Mouse (Mus musculus): ENCODE results near the gene Plcb2.

The Plcb2 gene

DNA sequence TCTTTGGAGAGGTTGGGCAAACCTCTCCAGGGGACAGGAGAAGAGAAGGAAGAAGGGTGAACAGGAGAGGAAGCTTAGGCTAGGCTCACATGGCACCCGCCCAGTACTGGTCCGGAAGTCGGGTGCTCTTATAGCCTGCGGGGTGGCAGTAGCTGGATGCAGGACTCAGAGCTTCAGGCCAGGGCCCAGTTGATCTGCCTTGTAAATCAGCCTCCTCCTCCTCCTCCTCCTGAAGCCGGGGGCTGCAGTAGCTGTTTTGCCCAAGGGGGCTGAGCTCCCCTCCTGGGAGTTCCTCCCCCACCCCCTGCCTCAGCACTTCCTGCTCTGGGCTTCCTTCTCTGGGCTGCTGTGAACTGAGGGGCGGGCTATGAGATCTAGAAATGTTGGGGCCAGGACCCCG lies at the start of gene Plcb2:
TSS of gene Plcb2 (minus strand) at position 102 of the 400 bp plus-strand sequence.
- DNase-seq = peak; percentile 63

DNA sequence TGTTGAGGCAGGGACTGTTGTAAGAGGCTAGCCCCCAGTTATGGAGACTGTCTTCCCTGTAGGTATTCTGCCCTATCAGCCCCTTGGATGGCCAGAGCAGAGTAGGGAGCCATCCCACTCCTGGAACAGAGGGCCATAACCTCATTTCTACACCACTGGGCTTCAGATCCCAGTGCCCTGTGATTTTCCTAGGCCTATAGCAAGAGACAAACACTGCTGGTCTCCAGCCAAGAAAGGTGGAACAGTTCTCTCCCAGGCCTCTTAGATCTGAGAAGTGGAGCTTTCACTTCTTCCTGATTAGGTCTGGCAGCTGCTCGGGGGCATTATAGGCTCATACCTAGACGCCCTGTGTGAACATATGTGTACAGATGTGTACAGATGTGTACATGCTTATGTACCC lies 48.1 kb upstream of the Plcb2 start:
- DNase-seq = no peak

DNA sequence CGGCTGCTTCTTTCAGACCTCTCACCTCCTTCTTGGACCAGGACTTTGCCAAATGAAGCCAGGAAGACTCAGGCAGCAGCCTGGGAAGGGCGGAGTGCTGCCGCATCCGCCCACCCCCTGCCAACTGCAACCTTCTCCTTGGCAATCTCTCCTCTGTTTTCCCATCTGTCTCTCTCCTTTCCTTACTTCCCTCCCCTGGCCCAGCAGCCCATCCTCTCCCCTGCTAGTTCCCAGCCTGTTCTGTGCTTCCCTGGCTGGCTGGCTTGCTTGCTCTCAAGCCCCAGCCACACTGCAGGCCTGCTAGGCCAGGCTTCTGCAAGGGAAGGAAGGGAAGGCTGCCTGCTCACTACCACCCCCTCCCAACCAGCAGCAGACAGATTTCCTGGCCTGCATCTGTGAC lies 47.6 kb upstream of the Plcb2 start:
- no peak for DNase-seq

DNA sequence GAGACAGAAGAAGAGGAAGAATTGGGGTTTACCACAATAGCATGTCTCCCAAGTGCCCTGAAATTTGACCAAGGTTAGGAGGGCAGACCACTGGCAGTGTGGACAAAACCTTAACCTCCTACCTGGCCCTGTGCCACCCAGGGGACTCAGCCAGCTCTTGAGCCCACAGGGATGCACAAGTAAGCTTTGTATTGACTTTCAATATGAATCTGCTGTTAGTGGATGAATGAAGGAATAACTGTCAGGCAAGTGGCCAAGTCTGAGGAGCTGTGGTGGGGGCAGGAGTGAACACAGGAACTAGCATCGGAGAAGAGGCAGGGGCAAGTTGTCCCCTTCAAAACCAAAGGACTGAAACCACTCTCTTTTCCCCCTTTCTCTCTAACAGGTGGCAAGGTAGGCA lies 47.2 kb upstream of the Plcb2 start:
- no peak for DNase-seq

DNA sequence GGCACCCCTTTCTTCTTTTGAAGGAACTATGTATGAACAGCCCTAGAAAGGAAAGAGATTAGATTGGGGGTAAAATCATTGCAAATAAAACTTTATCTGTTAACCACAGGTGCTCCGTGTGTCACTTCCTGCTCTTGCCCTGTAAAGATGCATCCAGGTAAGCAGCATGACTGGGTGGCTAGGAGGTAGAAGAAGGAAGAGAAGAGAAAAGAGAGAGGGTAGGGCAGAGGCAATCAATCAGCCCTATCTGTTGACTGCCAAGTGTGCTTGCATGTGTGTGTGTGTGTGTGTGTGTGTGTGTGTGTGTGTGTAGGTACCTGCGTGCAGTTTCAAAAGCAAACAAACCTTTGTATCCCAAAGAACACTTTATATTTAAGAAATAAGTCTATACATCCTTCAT lies 46.3 kb upstream of the Plcb2 start:
- DNase-seq = no peak

DNA sequence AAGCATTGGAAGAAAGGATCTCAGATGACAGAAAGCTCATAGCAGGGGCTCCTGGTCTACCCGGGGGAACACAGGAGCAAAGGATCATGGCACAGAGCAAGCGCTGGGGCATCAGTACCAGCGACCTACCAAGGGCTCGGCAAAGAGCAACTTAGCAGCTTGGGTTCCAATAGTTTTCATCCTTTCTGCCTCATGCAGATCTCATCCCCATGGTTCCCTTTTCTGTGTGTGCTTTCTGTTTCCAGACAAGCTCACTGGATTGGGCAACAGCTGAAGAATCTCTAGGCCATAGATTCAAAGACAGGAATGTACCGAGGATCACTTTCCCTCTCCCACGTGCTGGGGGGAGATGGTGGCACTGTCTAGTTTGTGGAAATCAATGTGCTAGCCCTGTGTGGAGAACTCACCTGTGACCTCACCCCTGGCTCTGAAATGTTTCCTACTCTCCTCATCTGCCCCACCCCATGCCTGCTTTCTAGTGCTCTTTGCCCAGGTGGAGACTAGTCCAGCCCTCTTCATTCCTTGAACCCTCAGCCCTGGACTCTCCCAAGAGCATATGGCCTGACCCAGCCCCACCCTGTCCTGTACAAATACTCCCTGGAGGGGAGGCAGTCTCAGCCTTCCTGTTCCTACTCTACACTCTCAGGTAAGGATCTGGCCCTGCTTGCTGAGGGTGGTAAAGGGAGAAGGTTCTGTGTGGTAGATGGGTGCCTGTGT lies 44.1 kb upstream of the Plcb2 start, which contains the start of gene Phgr1:
TSS of gene Phgr1 (plus strand) at position 612 of the 717 bp plus-strand sequence.
- no peak for DNase-seq

DNA sequence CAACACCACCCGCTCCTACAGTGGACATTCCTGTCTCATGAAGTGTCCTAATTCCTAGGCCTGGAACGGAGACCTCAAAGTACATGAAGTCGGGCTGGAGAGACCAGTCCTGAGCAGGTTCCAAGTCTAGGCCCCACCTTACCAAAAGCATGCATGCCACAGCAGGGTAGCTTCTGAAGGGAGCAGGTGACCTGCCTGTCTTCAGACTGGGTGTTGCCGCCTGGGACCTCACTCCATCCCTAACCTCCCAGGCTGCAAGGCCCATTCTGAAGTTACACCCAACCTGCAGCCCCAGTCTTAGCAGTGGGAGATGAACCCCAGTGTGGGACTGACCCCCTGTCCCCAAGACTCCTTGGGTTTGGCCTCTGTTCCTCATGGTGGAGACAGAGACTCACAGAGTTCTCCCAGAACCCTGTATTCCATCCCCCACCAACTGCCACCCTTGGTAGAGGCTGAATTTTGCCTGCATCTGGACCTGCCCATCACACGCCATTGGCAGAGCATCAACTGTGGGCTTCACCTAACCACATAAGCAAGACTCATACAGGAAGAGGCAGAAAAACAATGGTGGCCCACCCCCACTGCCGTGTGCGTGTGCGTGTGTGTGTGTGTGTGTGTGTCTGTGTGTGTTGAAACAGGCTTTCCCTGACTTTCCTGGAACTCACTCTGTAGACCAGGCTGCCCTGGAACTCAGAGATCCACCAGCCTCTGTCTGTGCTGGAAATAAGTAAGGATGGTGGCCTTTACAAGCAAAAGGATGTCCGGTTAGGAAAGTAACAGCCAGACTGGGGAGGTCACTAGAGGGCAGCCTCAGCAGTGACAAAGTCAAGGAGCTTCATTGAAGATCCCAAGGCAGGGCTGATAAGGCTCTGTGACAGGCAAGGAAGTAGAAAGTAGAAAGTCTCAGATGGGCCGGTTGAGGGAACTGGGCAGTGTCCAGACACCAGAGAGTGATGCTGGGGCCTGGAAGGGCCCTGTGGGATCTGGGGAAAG lies 38.1 kb upstream of the Plcb2 start:
- no peak for DNase-seq

DNA sequence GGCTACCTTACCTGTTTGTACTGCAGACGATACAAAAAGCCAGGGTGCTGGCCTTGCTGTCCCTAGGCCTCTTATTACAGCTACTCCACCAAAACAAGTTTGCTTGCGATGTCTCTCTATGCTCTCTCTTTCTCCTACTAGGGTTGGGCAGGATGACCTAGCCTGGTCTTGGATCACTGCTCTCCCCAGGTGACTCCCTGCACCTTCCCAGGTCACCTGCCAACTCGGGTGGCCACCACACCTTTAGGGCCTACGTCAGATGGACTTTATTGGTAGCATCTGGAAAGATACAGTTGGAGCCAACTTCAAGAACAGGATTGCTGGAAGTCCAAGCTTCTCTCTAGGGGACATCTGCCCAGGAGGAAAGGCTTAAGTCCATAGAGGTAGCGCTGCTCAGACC lies 36.6 kb upstream of the Plcb2 start:
- no peak for DNase-seq

DNA sequence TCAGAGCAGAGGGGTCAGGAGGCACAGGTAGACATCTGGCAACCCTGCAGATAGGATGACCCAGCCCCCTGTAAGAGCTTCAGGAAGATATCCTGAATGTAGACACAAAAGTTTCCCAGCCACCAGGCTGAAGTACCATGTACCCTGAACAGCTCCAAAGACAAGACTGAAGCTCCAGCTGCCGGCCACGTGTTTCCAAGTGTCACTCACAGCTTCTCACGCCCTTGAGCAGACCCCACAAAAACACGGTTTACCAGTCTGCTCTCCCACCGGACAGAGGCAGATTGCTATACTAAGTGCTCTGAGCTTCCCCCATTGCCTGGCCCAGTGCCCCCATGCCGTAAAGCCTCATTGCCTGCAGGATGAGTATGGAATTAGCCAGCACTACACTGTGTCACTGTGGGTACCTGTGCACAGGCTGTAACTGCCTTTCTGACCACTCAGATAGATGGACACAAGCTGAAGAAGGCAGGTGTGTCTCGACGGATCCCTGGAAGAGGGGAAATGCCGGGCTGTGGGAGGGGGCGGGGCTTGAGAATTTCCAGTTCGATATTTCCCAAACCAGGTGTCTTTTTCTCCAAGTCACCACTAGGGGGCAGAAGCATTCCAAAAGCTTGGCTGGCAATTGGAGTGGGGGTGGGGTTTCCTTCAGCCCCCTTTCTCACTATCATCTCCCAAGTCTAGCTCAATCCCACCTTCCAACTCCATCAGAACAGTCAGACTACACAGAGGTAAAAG lies 36.0 kb upstream of the Plcb2 start:
- DNase-seq = peak; percentile 67

DNA sequence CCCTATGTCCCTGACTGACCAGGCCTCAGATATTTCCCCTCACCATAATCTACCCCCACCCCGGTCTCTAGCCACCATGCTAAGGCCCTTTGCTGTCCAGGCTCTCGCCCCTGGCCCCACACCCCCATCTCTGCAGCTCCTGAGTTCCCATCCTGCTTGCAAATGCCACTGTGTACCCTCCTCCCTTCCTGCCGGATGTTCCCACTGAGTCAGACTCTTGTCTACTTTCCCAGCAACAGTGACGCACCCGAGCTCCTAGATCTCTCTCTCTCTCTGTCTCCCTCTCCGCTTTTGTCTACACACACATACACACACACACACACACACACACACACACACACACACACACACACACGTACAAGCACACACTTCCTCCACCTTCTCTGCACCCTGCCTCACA lies 35.2 kb upstream of the Plcb2 start:
- DNase-seq = peak; percentile 48

DNA sequence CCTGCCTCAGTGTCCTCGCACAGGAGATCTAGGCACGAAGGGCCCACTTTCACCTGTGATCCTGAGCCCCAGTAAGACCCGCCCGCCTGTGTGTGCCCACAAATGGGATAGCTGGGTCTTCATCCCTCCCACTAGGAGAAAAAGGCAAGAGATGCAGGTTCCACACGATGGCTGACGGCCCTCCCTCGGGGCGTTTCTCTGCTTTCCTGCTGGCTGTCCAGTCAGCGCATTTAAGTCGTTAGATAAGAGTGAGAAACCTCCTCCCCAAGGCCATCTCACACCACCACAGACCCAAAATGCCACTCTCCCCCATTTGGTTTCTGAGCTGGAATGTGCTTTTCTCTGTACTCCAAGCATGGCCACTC lies 34.5 kb upstream of the Plcb2 start:
- DNase-seq = no peak

DNA sequence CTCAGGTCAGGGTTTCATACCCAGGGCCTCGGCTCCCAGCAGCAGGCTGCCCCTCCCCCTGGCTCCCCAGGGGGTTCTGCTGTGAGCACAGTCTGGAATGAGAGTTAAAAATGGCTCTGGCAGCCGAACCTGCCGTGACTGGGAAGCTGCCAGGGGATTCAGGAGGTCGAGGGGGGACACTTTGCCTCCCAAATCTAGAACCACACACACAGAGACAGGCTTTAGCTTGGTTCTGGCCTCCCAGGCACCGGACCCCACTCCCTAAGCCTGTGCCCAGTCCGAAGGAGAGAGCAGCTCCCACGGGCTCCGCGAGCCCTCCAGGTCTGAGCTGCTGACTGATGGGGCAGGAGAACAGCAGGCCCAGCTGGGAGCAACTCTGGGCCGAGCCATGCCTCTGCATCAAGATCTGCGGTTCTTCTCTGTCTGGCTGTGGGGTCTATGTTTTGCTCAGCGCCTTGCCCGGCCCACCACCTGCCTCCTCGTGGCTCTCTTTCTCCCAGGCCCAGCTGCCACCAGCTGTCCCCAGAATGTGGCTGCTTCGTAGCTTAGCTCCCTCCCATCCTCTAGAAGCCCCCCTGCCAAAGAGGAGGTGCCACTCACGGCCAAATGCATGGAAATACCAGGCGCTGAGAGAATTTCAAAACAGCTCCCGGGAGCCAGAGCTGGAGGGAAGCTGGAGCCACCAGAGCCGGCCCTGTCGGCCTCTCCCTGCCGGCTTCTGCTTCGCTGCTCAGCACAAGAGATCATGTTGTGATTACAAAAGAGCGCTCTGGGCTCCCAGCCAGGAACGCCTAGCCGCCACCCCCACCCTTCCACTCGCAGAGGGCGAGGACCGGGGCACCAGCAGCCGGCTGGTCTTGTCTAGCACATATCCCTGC lies 33.9 kb upstream of the Plcb2 start, which contains the start of gene Ccdc9b:
TSS of gene Ccdc9b (minus strand) at position 756 of the 878 bp plus-strand sequence.
- peak; percentile 96 for DNase-seq

DNA sequence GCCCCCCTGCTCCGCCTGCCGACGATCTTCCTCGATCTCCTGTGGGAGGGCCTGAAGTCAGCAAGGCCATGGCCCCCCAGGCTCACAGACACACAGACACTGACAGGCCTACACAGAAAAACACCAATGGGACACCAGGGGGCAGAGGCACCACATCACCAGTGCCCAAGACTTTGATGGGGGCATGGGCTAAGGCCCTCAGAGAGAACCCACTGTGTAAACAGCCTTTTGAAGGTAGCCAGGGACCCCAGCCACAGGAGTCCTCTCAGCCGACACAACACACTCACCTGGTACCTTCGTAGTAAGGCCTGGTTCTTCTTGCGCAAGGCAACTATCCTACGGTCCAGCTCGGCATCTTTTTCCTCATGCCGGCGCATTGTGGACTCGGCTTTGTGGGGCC lies 33.1 kb upstream of the Plcb2 start:
- no peak for DNase-seq

DNA sequence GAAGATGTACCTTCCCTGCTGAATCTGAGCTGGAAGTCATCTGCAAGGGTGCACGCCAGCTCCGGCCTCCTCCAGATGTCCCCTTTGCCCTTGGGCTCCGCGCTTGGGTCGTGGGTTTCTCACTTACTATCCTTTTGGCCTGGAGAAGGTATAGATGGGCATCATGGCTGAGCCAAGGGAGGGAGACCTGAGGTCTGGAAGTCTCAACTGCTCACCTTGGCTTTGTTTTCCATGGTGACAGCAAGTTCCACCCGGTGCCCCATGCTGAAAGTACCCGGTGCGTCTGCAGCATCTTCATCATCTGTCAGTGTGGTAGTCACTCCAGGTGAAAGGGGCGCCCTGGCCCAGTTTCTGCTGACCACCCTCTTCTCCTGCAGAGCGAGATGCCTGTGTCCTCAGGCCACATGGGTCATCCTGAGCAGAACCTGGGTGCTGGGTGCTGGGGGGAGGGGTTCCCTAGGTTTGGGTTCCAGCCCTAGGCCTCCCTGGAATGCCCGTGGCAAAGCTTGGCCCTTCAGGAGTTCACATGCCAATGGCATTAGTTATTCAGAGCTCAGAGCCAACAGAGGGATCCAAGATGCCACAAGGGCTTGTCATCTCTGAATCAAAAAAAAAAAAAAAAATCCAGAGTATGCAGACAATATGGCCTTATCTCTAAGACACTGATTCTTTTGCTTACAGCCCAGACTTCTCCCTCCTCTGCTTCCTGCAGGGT lies 32.2 kb upstream of the Plcb2 start:
- no peak for DNase-seq

DNA sequence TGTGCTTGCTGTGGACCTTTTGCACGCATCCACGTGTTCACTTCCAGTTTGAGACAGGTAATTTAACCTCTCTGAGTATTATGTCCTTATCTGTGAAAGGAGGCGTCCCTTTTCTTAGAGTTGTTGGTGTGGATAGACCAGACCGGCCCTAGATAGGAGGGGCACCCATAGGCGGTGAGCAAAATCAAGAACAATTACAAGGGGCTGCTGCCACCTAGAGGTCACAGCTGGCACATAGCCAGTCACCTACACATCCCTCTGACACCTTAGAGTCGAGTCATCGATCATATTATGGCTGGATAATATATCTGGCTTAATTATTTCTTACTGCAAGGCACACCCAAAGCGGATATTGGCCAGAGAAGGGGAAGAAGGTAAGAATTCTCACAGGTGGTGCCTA lies 31.6 kb upstream of the Plcb2 start:
- DNase-seq = peak; percentile 77

DNA sequence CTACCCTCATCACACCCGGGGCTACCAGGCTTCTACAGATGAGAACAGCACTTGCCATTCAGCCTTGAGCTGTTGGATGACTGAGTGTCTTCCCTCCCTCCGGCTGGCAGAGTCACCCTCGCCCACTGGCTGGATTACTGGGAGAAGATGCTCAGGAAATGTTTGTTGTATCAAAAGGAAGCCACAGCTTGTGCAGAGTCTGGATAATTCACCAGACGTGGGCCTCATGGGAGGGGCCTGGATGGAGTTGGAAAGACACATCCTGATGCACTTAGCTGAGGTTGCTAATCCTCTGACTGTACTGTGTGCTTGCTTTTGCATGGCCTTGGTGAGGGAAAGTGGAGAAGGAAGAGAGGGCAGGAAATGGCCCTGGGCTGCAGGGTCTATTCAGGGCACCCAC lies 27.9 kb upstream of the Plcb2 start:
- DNase-seq = no peak

DNA sequence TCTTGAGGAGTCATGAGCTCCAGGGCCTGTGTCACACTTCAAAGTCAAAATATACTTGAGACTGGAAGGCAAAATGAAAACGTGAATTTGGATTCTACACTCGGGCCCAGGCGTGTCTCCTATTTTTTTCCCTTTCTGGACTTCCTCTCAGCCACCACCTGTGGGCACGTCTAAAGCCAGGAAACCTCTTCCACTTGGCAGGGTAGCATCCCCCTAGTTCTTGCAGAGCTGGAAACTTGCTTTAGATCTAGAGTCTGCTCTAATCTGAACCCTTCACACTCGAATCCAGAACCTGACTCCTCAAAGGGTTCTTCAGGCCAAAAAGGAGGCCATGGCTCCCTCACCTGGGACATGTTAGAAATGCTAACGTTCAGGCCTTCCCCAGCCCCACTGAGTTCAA lies 27.2 kb upstream of the Plcb2 start:
- no peak for DNase-seq

DNA sequence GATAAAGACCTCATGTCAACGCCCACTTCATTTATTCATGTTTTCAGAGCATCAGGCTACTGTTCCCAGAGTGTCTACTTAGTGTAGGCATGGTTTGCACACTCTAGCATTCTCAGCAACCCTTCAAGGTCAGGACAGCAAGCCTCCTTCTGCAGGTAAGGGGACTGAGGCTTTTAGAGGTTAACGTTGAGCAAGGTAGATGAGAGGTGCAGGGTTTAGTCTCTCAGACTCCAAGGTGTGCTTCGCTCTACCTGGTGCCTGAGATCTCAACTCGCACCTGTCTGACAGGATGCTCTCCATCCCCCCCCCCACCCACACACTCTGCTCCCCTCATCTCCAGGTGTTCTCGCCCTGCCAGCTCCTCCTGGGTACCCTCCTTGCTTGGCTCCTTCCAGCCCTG lies 25.9 kb upstream of the Plcb2 start:
- DNase-seq = no peak

DNA sequence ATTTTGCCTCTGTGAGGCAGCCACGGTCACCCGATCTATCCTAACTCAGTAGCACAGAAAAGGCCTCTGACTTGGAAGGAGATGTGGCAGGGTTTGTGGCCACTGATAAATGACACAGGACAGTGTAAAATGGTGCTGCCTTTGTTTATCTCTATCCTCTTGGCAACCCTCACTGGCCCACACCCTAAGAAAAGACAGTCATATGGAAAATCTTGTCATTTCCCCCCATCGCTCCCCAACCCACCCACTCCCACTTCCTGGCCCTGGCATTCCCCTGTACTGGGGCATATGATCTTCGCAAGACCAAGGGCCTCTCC lies 24.5 kb upstream of the Plcb2 start:
- DNase-seq = no peak

DNA sequence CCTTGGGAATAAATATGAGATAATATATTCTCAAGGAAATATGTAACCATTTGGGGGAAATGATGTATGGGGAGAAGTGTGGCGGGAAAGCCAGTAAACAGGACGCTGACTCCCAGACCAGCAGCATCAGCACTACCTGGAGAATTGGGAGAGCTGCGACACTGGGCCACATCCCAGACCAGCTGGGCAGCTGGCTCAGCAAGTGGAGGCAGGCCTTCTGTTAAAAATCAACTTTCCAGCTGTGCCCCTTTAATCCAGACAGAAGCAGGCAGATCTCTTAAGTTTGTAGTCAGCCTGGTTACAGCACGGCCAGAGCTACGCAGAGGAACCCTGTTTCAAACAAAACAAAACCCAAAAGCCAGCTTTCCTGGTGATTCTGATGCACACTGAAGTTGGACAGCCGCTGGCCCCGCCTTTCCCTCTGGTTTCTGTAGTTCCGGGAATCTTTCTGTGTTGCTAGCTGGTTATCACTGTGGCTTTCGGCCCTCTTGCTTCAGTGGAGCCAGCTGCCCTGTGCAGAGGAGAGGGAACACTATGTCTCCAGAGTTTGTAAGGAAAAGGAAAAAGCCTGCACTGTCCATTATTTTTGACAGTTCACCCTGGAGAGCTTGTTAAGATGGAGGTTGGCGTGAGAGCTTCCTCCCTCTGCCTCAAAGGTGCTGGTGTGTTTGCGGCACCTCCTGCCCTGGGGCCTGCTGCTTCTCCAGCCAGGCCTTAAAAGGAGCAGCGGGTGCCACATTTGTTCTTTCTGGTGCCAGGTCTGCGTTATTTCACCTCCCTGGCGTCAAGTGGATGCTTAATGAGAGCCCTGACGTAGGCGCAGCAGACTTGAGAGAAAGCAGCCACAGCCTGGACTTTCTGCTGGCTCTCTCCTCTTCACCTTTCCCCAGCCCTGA lies 23.9 kb upstream of the Plcb2 start:
- no peak for DNase-seq

DNA sequence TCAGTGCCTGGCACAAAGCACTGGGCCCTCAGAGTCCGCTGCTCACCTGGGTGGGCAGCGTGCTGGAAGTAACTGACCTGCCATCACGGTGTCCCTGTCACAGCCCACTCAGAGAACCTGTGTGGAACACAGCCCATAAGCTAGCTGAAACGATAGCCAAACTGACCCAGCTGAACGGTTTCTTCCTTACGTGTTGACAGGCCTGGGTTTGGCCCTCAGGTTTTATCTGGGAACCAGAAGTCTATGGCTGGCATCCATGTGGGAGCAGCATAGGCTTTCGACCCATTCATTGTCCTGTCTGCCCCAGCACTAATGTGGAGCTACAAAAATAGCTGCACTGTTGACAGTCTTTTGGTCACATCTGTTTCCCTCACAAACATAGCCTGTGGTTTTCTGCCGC lies 22.2 kb upstream of the Plcb2 start:
- no peak for DNase-seq

Measured in kidney, postnatal 10 days (tissue).